Mouse (Mus musculus): ENCODE results near the gene Phf11a. TPM values are rescaled to one million over a fixed set of nuclear protein-coding genes. Genes with fewer than 3 reads are reported as not detected.
"Not testable (repeated sequence)": the region's sequence is repeated elsewhere in the genome, so short reads cannot be mapped to it uniquely, and the experiment has no call there.

Phf11a gene
- polyA plus RNA-seq, 1 experiment from 2014 or later, result 0.22 TPM

DNA sequence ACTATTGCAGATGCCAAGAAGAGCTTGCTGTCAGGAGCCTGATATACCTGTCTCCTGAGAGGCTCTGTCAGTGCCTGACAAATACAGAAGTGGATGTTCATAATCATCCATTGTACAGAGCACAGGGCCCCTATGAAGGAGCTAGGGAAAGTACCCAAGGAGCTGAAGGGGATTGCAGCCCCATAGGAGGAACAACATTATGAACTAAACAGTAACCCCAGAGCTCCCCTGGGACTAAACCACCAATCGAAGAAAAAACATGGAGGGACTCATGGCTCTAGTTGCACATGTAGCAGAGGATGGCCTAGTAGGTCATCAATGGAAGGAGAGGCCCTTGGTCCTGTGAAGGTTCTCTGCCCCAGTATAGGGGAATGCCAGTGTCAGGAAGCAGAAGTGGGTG lies 41.5 kb downstream of the Phf11a start:
- not testable (repeated sequence) for H3K27me3 ChIP-seq (ENCODE audit: control insufficient read depth, insufficient read depth, low read depth, low read length); H3K36me3 ChIP-seq (ENCODE audit: control insufficient read depth, insufficient read depth); H3K9me3 ChIP-seq (replicated peaks; ENCODE audit: control insufficient read depth, low read length); H3K4me3 ChIP-seq (ENCODE audit: low read depth, low read length); H3K9ac ChIP-seq (ENCODE audit: low read depth, low read length); ATAC-seq (ENCODE audit: low read depth); H3K27ac ChIP-seq (ENCODE audit: low read length); H3K4me1 ChIP-seq (ENCODE audit: control insufficient read depth, low read depth, low read length); H3K4me2 ChIP-seq (ENCODE audit: low read depth, low read length)
- 56% methylated on average over 1 of the region's 1 CpGs for WGBS (ENCODE audit: insufficient replicate concordance)

DNA sequence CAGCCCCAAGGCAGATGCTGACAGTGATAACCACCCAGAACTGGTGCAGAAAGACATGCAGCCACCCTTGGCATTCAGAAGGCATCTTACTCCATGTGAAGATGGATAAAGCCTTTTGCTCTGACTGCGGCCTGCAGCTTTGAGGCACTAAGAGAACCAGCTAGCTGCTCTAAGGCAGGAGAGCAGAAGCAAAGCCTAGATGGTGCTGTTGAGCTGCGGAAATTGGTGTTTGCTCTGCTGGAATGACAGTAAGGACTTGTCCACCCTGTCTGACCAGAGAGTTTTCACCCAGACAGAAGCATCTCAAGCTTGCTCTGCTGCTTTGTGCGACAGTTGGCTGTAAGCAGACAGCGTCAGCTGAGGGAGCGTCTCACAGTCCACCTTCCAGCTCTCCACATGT lies 47.0 kb downstream of the Phf11a start:
- H3K4me3 ChIP-seq (ENCODE audit: low read depth, low read length); H3K4me2 ChIP-seq (ENCODE audit: low read depth, low read length); H3K36me3 ChIP-seq (ENCODE audit: control insufficient read depth, insufficient read depth); H3K27ac ChIP-seq (ENCODE audit: low read length); H3K9me3 ChIP-seq (replicated peaks; ENCODE audit: control insufficient read depth, low read length); H3K4me1 ChIP-seq (ENCODE audit: control insufficient read depth, low read depth, low read length); H3K27me3 ChIP-seq (ENCODE audit: control insufficient read depth, insufficient read depth, low read depth, low read length); H3K9ac ChIP-seq (ENCODE audit: low read depth, low read length); ATAC-seq (ENCODE audit: low read depth): not testable (repeated sequence)
- 63% methylated on average over 5 of the region's 5 CpGs for WGBS (ENCODE audit: insufficient replicate concordance)

DNA sequence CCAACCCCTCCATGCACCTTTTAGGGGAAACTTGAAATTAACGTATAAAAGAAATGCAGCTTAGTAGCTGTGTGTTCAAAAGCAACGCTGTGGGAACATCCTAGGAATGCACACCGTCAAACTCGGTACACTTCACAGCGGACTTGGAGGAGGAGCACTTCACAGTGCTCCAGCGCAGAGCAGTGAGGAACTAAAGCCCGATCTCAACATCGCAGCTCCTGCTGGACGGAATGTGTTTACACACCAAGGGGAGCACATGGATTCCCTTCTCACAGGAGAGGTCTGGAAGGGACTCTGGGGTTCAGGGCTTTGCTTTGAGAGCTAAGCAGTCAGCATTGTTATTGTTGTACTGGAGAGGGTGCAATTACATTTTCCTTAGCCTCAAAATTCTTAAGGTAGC lies 63.7 kb downstream of the Phf11a start:
- 88% methylated on average over 9 of the region's 9 CpGs for WGBS (ENCODE audit: insufficient replicate concordance)
- no peak overlapping the region for H3K4me2 ChIP-seq (ENCODE audit: low read depth, low read length)
- no peaks in the 10 kb centered on the region for H3K9me3 ChIP-seq (replicated peaks; ENCODE audit: control insufficient read depth, low read length)
- no peak for ATAC-seq (ENCODE audit: low read depth)
- no peaks in the 10 kb centered on the region for H3K4me1 ChIP-seq (ENCODE audit: control insufficient read depth, low read depth, low read length)
- no peak overlapping the region for H3K27ac ChIP-seq (ENCODE audit: low read length)
- H3K4me3 ChIP-seq (ENCODE audit: low read depth, low read length), result no peak overlapping the region
- no peaks in the 10 kb centered on the region for H3K27me3 ChIP-seq (ENCODE audit: control insufficient read depth, insufficient read depth, low read depth, low read length)
- no peaks in the 10 kb centered on the region; the same call in none of the 2 replicates for H3K36me3 ChIP-seq (ENCODE audit: control insufficient read depth, insufficient read depth)
- no peak overlapping the region for H3K9ac ChIP-seq (ENCODE audit: low read depth, low read length)

DNA sequence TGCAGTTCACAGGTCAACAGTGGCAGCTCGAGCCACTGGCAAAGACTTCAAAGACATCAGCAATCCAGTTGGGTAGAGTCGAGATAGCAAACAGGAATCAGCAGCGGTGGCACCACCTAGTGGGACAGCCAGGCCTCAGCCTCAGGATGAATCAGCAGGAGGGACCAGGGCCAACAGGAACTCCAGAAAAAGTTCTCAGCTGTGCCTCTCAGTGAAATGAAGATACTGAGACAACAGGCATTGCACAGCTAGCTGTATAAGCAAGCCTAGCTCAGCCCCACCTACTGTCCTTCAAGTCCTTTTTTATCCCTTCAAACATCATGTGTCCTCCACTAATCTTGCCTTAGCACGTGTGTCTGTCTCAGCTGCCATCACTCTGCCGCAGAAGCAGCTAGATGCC lies 65.3 kb downstream of the Phf11a start:
- no peaks in the 10 kb centered on the region; the same call in none of the 2 replicates for H3K36me3 ChIP-seq (ENCODE audit: control insufficient read depth, insufficient read depth)
- WGBS (ENCODE audit: insufficient replicate concordance), result 45% methylated on average over 5 of the region's 5 CpGs
- H3K4me3 ChIP-seq (ENCODE audit: low read depth, low read length), result no peak overlapping the region
- H3K9ac ChIP-seq (ENCODE audit: low read depth, low read length), result no peak overlapping the region
- H3K4me1 ChIP-seq (ENCODE audit: control insufficient read depth, low read depth, low read length), result no peaks in the 10 kb centered on the region
- no peaks in the 10 kb centered on the region for H3K27me3 ChIP-seq (ENCODE audit: control insufficient read depth, insufficient read depth, low read depth, low read length)
- no peaks in the 10 kb centered on the region for H3K9me3 ChIP-seq (replicated peaks; ENCODE audit: control insufficient read depth, low read length)
- H3K27ac ChIP-seq (ENCODE audit: low read length), result no peak overlapping the region
- ATAC-seq (ENCODE audit: low read depth), result peak; percentile 47; the same call in 1 of the 2 replicates
- no peak overlapping the region for H3K4me2 ChIP-seq (ENCODE audit: low read depth, low read length)

DNA sequence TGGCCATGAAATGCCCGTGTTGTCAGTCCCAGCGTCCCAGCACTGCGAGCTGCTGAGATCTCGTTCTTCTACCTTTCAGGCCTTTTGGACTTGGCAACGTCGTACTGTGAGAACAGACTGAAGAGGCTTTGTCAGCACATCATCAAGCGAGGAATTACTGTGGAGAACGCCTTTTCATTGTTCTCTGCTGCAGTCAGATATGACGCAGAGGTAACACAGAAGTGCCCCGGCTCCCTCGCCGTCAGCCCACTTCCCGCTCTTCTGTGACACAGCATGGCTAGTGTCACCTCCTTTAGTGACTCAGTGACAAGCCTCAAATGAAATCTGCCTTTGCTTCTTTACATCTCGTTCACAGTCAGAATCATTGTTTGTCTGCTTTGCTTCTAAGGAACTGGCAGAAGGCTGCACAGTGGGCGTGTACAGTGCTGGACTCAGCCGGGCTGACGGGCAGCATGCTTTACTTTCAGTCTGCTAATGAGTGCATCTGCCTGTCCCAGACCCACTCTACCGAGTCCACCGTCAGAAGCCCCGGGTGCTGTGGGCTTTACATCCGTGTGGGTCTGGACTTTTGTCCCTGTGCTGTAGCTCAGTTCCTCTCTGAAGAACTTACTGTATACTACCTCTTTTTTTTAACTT lies 66.9 kb downstream of the Phf11a start:
- WGBS (ENCODE audit: insufficient replicate concordance), result 83% methylated on average over 21 of the region's 21 CpGs
- no peak for ATAC-seq (ENCODE audit: low read depth)
- no peak overlapping the region for H3K4me3 ChIP-seq (ENCODE audit: low read depth, low read length)
- H3K27me3 ChIP-seq (ENCODE audit: control insufficient read depth, insufficient read depth, low read depth, low read length), result no peaks in the 10 kb centered on the region
- no peak overlapping the region for H3K4me2 ChIP-seq (ENCODE audit: low read depth, low read length)
- no peak overlapping the region for H3K9ac ChIP-seq (ENCODE audit: low read depth, low read length)
- no peaks in the 10 kb centered on the region for H3K4me1 ChIP-seq (ENCODE audit: control insufficient read depth, low read depth, low read length)
- H3K36me3 ChIP-seq (ENCODE audit: control insufficient read depth, insufficient read depth), result peaks cover 3% of the 10 kb centered on the region
- H3K9me3 ChIP-seq (replicated peaks; ENCODE audit: control insufficient read depth, low read length), result no peaks in the 10 kb centered on the region
- H3K27ac ChIP-seq (ENCODE audit: low read length), result no peak overlapping the region

DNA sequence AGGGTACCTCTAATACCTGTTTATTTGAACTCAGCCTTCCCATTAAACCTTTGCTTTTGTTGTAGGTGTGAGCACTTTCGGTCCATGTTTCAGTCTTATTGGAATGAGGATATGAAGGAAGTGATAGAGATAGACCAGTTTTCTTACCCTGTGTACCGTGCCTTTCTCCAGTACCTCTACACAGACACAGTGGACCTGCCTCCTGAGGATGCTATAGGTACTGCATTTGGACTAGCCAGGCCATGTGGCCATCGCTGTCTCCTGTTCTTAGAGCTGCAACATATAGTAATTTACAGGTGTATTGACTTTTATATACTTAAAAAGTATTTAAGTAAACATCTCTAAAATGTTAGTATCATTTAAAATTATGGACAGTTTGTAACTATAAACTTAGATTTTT lies 67.5 kb downstream of the Phf11a start:
- peaks cover 7% of the 10 kb centered on the region for H3K36me3 ChIP-seq (ENCODE audit: control insufficient read depth, insufficient read depth)
- no peak for ATAC-seq (ENCODE audit: low read depth)
- H3K4me2 ChIP-seq (ENCODE audit: low read depth, low read length), result no peak overlapping the region
- H3K27me3 ChIP-seq (ENCODE audit: control insufficient read depth, insufficient read depth, low read depth, low read length), result no peaks in the 10 kb centered on the region
- no peak overlapping the region for H3K9ac ChIP-seq (ENCODE audit: low read depth, low read length)
- H3K4me1 ChIP-seq (ENCODE audit: control insufficient read depth, low read depth, low read length), result no peaks in the 10 kb centered on the region
- WGBS (ENCODE audit: insufficient replicate concordance), result 82% methylated on average over 3 of the region's 3 CpGs
- no peaks in the 10 kb centered on the region for H3K9me3 ChIP-seq (replicated peaks; ENCODE audit: control insufficient read depth, low read length)
- H3K4me3 ChIP-seq (ENCODE audit: low read depth, low read length), result no peak overlapping the region
- no peak overlapping the region for H3K27ac ChIP-seq (ENCODE audit: low read length)

Other genes with a start within 250 kb of the Phf11a start
- gene 1700129C05Rik, start 154.6 kb downstream of the Phf11a start, polyA plus RNA-seq (2015; fragmentation: Nextera tagmentation; extraction: Ambion mirVana), result not detected in 2 replicates
- gene Gm5142, start 118.8 kb downstream of the Phf11a start, polyA plus RNA-seq (2015; fragmentation: Nextera tagmentation; extraction: Ambion mirVana), result not detected in 2 replicates
- gene Rcbtb1, start 96.3 kb downstream of the Phf11a start, polyA plus RNA-seq (2015; fragmentation: Nextera tagmentation; extraction: Ambion mirVana), result 21.7 and 25.2 TPM in 2 replicates
- gene Gm6904, start 37.3 kb downstream of the Phf11a start, polyA plus RNA-seq (2015; fragmentation: Nextera tagmentation; extraction: Ambion mirVana), result 0.15 TPM in 1 of 2 replicates, not detected in the other
- gene Phf11b, start 43.8 kb upstream of the Phf11a start, polyA plus RNA-seq (2015; fragmentation: Nextera tagmentation; extraction: Ambion mirVana), result 0.97 and 1.1 TPM in 2 replicates
- gene Phf11d, start 67.9 kb upstream of the Phf11a start, polyA plus RNA-seq (2015; fragmentation: Nextera tagmentation; extraction: Ambion mirVana), result 1.0 and 1.4 TPM in 2 replicates
- 0.37 and 0.44 TPM in 2 replicates for gene Phf11c, start 97.9 kb upstream of the Phf11a start, polyA plus RNA-seq (2015; fragmentation: Nextera tagmentation; extraction: Ambion mirVana)
- 6.0 and 6.6 TPM in 2 replicates for gene Setdb2, start 143.4 kb upstream of the Phf11a start, polyA plus RNA-seq (2015; fragmentation: Nextera tagmentation; extraction: Ambion mirVana)
- gene Cab39l, start 143.4 kb upstream of the Phf11a start, polyA plus RNA-seq (2015; fragmentation: Nextera tagmentation; extraction: Ambion mirVana), result 21.8 and 24.0 TPM in 2 replicates